Mouse (Mus musculus) liver, adult 2 months (tissue): ENCODE data around the gene Ccdc191. TPM values are rescaled to one million over a fixed set of nuclear protein-coding genes. Genes with fewer than 3 reads are reported as not detected.
A peak's percentile ranks its signal among the peaks of the same experiment; 100 is the strongest.

Experiments
- DNase-seq: peaks from one replicate; pipeline ENCODE4 v3.0.0-alpha.2; 2011; ENCODE audit warnings: low read depth, low spot score; ENCODE audit errors: extremely low read depth
- H3K27ac ChIP-seq: fragments of 200-500 bp; replicated peaks from 2 replicates; pipeline ENCODE4 v1.5.1; 2012; ENCODE audit warnings: low read depth, mild to moderate bottlenecking, control low read depth, inconsistent platforms, low read length; ENCODE audit not compliant: insufficient read depth
- H3K27me3 ChIP-seq: fragments of 200-500 bp; 2 replicates; pipeline ENCODE4 v1.6.1; 2012; ENCODE audit warnings: mild to moderate bottlenecking, moderate library complexity, low read length, inconsistent platforms; ENCODE audit not compliant: control insufficient read depth, insufficient read depth
- H3K36me3 ChIP-seq: fragments of 200-500 bp; 2 replicates; pipeline ENCODE4 v1.6.1; 2012; ENCODE audit warnings: low read length, inconsistent platforms; ENCODE audit not compliant: control insufficient read depth, insufficient read depth
- H3K4me1 ChIP-seq: fragments of 200-500 bp; 2 replicates; pipeline ENCODE4 v1.6.1; 2011; ENCODE audit warnings: low read length; ENCODE audit not compliant: control insufficient read depth, insufficient read depth
- H3K4me3 ChIP-seq: fragments of 200-500 bp; 2 replicates; pipeline ENCODE4 v1.5.1; 2011; ENCODE audit warnings: low read depth, mild to moderate bottlenecking, control low read depth, low read length, moderate library complexity; ENCODE audit not compliant: insufficient read depth
- H3K79me2 ChIP-seq: fragments of 200-500 bp; 2 replicates; pipeline ENCODE4 v1.6.1; 2012; ENCODE audit warnings: inconsistent platforms, mild to moderate bottlenecking, low read length, moderate library complexity; ENCODE audit not compliant: control insufficient read depth, insufficient read depth
- H3K9ac ChIP-seq: fragments of 200-500 bp; 2 replicates; pipeline ENCODE4 v1.6.1; 2012; ENCODE audit warnings: low read depth, mild to moderate bottlenecking, control low read depth, inconsistent platforms, low read length
- CTCF ChIP-seq: fragments of 200-500 bp; IDR thresholded peaks from 2 replicates; pipeline ENCODE4 v1.5.1; 2011; ENCODE audit warnings: low read depth, low read length, control low read depth
- POLR2A ChIP-seq: fragments of 200-500 bp; IDR thresholded peaks from 2 replicates; pipeline ENCODE4 v1.6.1; 2011; ENCODE audit warnings: low read length, control low read depth; ENCODE audit not compliant: insufficient read depth; ENCODE audit errors: extremely low read depth
- WGBS: fragments of 180-500 bp; shearing (Covaris S2); methylation state at CpG from one replicate; pipeline ENCODE4 v1.1.7; 2018; 5-methylcytosine and 5-hydroxymethylcytosine counted together
- polyA plus RNA-seq: library from polyadenylated mRNA; depleted of rRNA; stranded (reverse); fragments of >200 nt; gene quantifications from 2 replicates; pipeline ENCODE4 v1.2.3, GENCODE M21; 2012
- total RNA-seq: library from RNA; depleted of rRNA; stranded (reverse); fragments of >200 nt; gene quantifications from 2 replicates; pipeline ENCODE4 v1.2.3, GENCODE M21; 2014

Gene Ccdc191
- total and polyA plus RNA-seq, 2 experiments = 1.1 to 6.2 TPM

DNA sequence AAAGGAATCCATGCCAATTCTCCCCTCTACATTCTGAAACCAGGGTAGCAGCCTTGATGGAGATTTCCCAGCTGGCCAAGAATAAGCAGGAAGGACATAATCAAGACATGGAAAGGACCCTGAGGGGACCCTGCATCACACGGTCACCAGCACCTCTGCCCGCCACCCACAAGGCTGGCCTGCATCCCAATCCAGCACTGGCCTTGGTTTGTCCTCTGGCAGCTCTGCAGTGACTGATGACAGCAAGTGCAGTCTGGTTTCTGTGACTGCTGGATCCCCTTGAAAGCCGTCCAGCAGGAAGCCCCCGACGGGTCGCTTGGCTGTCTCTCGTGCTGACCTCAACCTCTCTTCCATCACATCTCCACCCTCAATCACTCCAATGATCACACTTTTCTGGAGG, 18.2 kb upstream of the Ccdc191 start:
- Histone ChIP-seq H3K9ac (no peak overlapping the region), H3K4me1 (no peaks in the 10 kb centered on the region), H3K27me3 (no peaks in the 10 kb centered on the region), H3K27ac (no peak overlapping the region), H3K36me3 (peaks cover 38% of the 10 kb centered on the region), H3K4me3 (no peak overlapping the region), H3K79me2 (no peaks in the 10 kb centered on the region)
- no peak for DNase-seq
- 91% methylated on average over 7 of the region's 7 CpGs for WGBS
- TF ChIP-seq CTCF (no peak), POLR2A (no peak)

DNA sequence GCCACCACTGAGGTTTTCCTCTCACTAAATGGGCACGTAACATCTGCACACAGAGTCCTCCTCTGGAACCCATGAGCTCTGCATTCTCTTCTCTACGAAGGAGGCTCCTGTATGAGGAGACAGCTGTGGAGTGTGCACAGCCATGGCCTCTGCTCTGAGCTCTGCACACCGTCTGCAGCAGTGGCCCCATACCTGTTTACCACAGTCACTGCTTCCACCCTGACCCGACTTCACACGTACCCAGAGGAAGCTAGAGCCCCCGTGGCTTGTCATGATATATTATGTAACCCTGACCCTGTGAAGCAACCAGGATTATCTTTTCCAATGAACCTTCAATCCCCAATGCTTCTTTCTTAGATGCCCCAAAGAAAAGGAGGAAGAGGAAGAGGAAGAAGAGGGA, 9.8 kb upstream of the Ccdc191 start:
- H3K9ac ChIP-seq = no peak overlapping the region
- no peaks in the 10 kb centered on the region for H3K4me1 ChIP-seq
- H3K4me3 ChIP-seq = no peak overlapping the region
- H3K27ac ChIP-seq = no peak overlapping the region
- H3K79me2 ChIP-seq = no peaks in the 10 kb centered on the region; the same call in 1 of the 2 replicates
- DNase-seq = no peak
- peaks cover 22% of the 10 kb centered on the region for H3K36me3 ChIP-seq
- H3K27me3 ChIP-seq = no peaks in the 10 kb centered on the region
- TF ChIP-seq CTCF = no peak
- no peak for TF ChIP-seq POLR2A
- 86% methylated on average over 6 of the region's 6 CpGs for WGBS

DNA sequence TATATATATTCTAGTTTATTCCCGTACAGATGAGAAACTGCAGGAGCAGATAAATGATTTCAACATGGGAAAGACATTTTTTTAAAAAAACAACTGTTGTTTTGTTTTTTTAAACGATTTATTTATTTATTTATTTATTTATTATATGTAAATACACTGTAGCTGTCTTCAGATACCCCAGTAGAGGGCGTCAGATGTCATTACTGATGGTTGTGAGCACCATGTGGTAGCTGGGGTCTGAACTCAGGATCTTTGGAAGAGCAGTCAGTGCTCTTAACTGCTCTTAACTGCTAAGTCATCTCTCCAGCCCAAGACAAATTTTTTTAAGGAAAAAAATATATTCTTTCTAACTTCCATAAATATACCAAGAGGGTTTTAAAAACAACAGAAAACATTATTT, 8.0 kb upstream of the Ccdc191 start:
- no peak for DNase-seq
- H3K27ac ChIP-seq = no peak overlapping the region
- 75% methylated on average over 3 of the region's 3 CpGs for WGBS
- H3K9ac ChIP-seq = no peak overlapping the region
- H3K27me3 ChIP-seq = no peaks in the 10 kb centered on the region
- TF ChIP-seq CTCF (no peak), POLR2A (no peak)
- H3K4me3 ChIP-seq = no peak overlapping the region
- peaks cover 11% of the 10 kb centered on the region for H3K36me3 ChIP-seq
- H3K79me2 ChIP-seq = peaks cover 6% of the 10 kb centered on the region; the same call in 1 of the 2 replicates
- H3K4me1 ChIP-seq = no peaks in the 10 kb centered on the region

DNA sequence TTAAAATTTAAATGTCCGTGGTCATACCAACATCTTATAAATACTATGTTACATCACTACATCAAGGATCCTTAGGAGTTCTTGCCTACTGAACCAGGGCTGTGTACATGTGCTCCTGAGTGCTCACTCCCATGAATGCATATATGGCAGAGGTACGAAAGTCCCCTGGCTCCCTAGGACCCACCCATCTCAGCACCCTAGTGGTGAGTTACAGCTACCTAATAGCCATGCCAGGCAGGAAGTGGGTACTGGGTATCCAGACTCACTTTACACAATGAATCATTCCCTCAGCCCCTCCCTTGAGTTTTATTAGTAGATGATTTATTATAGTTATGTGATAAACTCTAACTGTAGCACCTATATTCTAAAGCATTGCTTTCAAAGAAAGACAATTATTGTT, 7.3 kb upstream of the Ccdc191 start:
- no peaks in the 10 kb centered on the region for H3K4me1 ChIP-seq
- no peak overlapping the region for H3K27ac ChIP-seq
- H3K79me2 ChIP-seq = peaks cover 6% of the 10 kb centered on the region; the same call in 1 of the 2 replicates
- no peak for DNase-seq
- no peak overlapping the region for H3K9ac ChIP-seq
- 96% methylated on average over 2 of the region's 2 CpGs for WGBS
- no peaks in the 10 kb centered on the region for H3K27me3 ChIP-seq
- TF ChIP-seq POLR2A (no peak), CTCF (no peak)
- H3K36me3 ChIP-seq = peaks cover 6% of the 10 kb centered on the region
- H3K4me3 ChIP-seq = no peak overlapping the region

DNA sequence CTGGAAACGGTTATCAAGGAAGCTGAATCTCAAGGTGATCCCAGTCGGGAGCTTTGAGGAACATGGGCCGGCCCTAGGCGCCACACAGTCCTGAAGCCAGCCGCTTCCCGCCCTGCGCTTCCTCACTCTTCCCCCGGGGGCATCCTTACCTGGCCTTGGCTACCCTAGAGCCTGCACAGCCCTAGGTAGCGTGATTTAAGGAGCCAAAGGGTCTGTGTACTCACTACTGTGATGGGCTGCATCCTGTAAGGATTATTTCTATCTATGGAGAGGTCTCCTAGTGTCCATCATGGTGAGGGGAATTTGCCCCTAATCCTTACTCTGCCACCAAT, 371 bp downstream of the Ccdc191 start:
- H3K36me3 ChIP-seq = no peaks in the 10 kb centered on the region; the same call in 1 of the 2 replicates
- DNase-seq = no peak
- no peaks in the 10 kb centered on the region for H3K27me3 ChIP-seq
- peaks cover 2% of the 10 kb centered on the region; the same call in 1 of the 2 replicates for H3K4me1 ChIP-seq
- peaks cover 6% of the 10 kb centered on the region; the same call in 1 of the 2 replicates for H3K79me2 ChIP-seq
- 0% methylated on average over 9 of the region's 9 CpGs for WGBS
- TF ChIP-seq POLR2A = no peak
- peak; percentile 50; the same call in 1 of the 2 replicates for TF ChIP-seq CTCF
- H3K4me3 ChIP-seq = peak overlapping the region; percentile 75
- H3K27ac ChIP-seq = peak overlapping the region; percentile 32; the same call in 1 of the 2 replicates
- peak overlapping the region; percentile 63 for H3K9ac ChIP-seq

DNA sequence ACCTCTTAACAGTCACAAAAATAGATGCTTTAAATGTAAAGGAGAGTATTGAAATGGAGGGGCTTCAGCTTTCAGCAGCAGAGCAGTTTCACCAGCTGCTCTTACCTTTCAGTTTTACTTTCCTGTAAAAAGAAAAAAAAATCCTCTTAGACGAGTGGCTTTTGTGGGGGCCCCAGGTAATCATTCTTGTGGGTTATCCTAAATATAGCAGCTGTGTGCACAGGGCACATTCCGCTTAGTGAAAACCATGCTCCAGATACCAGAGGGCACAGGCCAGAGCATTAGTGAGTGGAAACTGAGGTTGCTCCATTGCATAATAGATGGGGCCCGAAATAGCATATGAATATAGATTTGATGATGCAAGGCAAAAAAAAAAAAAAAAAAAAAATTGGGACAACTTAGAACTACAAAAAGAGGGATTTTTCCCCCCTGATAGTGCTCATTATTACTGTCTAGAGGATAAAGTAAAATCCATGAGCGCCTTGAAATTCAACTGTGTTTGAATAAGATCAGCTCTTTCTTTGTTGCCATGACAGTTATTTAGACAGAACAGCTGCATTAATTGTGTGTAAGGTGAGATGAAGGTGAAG, 1.2 kb downstream of the Ccdc191 start:
- no peaks in the 10 kb centered on the region for H3K27me3 ChIP-seq
- H3K4me1 ChIP-seq = peaks cover 2% of the 10 kb centered on the region; the same call in 1 of the 2 replicates
- 71% methylated on average over 4 of the region's 4 CpGs for WGBS
- TF ChIP-seq CTCF (no peak), POLR2A (no peak)
- no peaks in the 10 kb centered on the region; the same call in 1 of the 2 replicates for H3K36me3 ChIP-seq
- H3K27ac ChIP-seq = no peak overlapping the region
- H3K9ac ChIP-seq = no peak overlapping the region
- no peaks in the 10 kb centered on the region; the same call in 1 of the 2 replicates for H3K79me2 ChIP-seq
- no peak for DNase-seq
- no peak overlapping the region for H3K4me3 ChIP-seq
